Mouse (Mus musculus): Measurements from ENCODE around the gene Pml.
"Not testable (repeated sequence)": the region's sequence is repeated elsewhere in the genome, so short reads cannot be mapped to it uniquely, and the experiment has no call there.

The Pml gene

DNA sequence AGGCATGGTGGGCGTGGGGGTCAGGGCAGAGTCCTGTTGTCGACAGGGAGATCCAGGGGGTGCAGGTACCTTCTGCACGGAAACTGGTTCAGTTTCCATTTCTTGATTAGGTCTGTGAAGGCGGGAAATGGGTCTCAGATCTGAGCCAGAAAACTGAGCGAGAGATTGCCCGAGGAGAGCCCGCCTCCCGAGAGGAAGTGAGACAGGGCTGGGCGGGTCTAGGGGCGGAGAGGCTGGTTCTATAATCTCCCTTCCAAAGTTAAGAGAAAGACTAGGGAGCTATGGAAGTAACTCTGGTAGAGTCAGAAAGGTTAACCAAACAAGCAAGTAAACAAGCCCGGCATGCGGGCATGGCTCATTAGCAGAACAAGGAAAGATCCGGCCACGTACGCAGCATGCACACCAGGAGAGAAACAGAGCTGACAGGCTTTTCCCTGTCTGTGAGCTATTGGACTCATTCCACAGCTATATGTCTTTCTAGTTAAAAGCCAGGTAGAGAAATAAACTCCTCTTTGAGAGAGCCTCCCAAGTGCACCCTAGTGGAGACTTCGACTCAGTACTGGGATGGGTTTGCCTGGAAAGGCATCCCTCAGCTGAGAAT lies at the start of gene Pml:
Pml (minus strand) TSS at position 195 of the 601 bp plus-strand sequence.
- peak; percentile 88 for DNase-seq

DNA sequence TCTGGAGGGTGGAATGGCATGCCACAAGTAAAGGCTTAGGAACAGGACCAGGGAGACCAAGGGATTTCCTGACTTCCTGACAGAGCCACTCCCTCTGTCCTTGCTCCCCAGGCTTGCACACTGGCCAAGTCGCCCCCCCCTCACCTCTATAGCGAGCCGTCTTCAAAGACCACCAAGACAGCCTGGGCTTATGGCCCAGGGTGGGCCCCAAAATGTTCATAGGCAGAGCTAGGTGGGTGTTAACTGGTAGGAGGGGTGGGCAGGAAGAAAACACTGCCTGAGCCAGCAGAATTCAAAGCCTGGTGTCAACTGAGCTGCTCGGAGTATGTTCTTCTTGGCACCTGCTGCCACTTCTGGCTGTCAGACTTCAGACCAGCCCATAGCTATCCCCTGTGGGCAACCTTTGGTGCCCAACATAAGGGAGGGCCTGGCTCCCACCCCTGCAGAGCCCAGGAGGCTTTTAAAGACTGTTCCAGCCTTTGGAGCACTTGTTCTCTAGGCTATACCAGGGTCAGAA lies 48.4 kb upstream of the Pml start:
- DNase-seq: no peak

DNA sequence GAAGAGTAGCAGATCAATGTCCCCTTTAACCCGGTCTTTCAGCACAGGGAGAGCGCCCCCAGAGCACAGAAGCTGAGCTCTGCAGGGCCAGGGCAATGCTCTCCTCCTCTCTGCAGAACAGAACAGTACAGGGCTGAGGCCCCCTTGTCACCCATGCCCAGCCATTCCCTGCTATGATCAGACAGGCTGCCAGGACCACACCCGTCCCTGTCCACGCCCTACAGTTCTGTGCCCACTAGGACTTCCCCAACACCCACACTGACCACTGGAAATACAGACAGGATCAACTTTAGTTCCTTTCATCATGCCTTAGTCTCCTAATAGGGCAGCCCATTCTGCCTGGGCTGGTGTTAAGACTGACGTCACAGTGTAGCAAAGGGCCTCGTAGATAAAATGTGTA lies 47.5 kb upstream of the Pml start:
- DNase-seq: no peak

DNA sequence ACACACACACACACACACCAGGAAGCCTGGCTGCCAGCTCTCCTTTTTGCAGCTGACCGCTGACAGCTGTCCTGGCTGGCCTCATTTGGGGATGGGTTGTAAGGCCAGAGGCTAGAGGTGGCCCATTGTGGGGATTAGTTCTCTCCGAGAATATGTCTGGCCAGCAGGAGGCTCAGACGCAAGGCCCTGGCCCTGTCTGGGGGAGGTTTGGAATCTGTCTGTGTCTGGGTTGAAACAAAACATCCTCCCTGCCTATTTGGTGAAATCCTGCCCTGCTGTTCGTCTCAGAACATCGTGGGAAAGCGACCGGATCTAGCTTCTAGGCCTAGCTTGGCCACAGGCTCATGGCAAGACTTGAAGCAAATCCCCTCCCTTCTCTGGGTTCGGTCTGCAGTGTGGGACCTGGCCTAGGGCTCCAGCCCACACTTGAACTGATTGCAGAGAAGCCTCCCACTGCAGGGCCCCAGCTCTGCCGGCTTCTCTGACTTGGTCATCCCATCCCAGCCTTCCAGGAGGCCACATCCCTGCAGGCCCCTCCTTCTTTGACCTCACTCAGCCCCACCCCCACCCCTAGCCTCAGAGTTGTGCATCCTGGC lies 46.3 kb upstream of the Pml start:
- peak; percentile 84 for DNase-seq

DNA sequence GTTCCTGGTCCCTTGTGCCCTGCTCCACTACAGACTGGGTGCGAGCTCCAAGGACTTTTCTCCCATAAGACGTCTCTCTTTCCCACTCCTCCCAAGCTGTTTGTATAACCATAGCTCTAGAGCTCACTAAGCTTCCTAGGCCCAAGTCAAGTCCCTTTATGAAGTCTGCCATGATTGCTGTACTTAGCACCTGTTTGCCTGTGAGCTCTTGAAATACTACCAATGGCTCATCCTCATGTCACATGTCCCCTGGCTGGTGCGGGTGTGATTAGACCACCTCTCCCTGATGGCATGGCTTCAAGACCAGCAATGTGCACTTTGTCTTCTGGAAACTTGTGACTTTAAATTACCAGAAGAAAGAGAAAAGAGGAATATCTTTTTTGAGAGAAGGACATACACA lies 45.8 kb upstream of the Pml start:
- no peak for DNase-seq

DNA sequence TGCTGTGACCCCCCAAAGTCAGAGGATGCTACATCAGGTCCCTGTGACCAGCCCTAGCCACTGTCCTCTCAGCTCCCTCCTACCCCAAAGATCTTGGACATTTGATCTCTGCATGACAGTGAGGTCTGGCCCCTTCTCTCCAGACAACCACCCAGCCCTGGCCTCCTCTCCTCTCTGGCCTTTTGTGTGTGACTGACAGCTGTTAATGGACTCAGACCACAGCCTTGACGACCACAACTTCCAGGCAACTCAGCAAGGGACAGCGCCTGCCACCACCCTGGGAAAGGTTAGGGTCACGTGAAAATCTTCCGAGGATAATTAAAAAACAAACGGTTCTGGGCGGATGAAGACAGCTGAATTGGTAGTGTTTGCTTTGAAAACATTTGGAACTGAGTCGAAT lies 44.9 kb upstream of the Pml start:
- no peak for DNase-seq

DNA sequence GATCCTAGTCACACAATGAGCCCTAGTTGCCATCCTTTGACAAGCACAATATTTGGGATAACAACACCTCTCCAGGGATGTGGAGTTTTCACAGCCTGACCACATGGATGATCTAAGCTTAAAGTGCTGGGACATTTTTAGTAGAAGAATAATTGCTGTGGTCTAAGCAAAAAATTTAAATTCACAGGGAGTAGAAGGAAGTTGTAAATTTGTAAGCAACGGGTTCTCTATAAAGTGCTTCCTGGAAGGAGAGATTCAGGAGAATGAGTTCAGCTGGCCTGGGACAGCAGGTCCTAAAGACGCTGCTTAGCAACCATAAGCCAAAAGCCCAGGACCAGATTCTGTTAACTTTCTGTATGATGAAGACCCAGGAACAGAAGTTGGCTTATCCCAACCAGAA lies 40.3 kb upstream of the Pml start:
- peak; percentile 32 for DNase-seq

DNA sequence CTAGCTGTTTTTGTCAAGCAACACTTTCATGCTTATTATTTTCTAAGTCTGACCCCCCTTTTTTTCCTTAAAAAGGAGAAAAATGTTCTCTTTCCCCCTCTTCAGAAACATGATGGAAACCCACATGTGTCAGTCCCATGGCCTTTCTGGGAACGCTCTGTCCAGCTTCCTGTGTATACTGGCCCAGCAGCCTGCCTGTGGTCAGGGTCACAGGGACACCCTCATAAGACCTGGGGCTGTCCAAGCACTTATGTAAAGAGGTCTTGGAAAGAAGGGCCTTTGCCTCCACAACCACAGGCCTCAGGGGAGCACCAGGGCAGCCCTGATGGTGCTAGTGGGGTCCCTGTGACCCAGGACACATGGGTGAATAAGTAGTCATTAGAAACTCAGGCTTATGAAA lies 39.5 kb upstream of the Pml start:
- DNase-seq: peak; percentile 64

DNA sequence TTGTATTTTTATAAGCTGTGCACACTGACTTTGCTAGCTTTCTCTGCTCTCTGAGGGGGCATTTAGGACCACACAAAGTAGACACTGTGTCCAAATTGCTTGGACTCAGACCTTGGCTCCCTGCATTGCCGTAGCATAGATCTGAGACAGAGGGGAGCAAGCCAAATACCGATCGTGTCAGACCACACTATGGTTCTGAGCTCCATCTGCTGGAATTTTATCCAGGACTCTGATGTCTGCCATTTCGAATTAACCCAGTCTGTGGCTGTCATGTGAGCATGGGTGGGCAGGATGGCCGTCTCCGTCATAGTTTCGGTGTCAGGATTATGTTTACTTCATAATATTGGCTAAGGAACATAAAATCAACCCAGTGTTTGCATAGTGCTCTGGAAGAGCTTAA lies 33.8 kb upstream of the Pml start:
- DNase-seq: no peak

DNA sequence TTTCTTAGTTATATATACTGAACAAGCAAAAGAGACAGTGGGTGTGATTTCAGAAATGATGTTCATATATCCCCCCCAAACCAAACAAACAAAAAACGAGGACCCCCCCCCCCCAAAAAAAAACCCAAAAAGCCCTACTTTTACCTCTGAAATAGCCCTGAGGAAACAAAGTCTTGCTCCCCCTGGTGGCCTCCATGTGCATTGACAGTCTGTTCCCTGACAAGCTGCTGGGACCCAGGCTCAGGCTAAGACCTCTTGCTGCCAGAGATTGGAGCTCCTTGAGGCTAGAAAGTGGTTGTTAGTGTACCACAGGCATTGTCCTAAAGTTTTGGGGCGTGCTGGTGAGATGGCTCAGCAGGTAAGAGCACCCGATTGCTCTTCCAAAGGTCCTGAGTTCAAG lies 32.0 kb upstream of the Pml start:
- peak; percentile 59 for DNase-seq

DNA sequence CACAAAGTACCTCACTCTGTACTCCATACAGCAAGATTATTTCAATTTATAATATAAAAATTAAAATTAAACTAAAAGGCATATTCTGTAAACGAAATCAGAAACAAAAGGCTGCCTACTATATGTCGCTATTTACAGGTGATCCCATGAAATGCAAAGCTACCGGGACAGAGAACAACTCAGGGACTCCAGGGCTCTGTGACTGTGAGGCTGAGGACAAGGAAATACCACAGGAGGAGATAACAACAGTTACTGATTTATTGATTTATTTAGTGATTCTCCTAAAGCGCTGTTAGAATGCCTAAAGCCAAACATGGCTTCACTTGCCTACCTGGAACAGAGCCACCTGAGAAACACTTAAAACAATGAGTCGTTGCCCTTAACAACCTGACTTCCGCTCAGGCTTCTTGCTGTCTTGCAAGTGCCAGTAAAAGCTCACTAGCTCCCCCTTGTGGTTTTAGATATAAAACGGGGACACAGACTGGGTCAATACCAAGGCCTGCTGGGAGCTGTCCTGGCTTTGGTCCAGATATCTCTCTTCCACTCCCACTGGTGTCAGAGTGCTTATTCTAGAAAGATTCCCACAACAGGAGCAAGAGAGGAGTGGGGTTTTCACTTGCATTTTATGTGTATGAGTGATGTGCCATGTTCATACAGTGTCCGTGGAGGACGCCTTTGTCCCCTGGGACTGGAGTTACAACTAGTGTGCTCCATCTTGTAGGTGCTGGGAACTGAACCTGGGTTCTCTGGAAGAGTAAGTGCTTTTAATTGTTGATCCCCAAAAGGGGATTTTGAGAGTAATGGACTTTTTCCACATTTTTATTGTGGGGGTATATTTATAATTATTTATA lies 30.9 kb upstream of the Pml start:
- DNase-seq: peak; percentile 78

DNA sequence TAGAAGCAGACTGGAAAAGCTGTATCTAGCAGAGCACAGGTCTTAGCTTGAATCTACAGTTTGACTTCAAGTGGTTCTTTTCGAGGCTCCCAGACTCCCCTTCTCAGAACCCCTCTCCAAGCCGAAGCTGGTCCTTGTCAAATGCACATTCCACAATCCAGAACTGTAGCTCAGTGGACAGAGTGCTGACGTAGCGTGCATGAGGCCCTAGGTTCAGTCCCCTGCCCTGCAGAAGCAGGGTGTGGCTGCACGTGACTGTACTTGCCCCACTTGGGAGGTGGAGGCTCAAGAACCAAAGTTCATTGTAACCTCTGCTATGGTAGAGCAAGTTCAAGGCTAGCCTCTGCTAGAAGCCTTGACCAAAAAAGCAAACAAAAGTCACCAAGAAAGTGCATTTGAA lies 30.2 kb upstream of the Pml start:
- no peak for DNase-seq

DNA sequence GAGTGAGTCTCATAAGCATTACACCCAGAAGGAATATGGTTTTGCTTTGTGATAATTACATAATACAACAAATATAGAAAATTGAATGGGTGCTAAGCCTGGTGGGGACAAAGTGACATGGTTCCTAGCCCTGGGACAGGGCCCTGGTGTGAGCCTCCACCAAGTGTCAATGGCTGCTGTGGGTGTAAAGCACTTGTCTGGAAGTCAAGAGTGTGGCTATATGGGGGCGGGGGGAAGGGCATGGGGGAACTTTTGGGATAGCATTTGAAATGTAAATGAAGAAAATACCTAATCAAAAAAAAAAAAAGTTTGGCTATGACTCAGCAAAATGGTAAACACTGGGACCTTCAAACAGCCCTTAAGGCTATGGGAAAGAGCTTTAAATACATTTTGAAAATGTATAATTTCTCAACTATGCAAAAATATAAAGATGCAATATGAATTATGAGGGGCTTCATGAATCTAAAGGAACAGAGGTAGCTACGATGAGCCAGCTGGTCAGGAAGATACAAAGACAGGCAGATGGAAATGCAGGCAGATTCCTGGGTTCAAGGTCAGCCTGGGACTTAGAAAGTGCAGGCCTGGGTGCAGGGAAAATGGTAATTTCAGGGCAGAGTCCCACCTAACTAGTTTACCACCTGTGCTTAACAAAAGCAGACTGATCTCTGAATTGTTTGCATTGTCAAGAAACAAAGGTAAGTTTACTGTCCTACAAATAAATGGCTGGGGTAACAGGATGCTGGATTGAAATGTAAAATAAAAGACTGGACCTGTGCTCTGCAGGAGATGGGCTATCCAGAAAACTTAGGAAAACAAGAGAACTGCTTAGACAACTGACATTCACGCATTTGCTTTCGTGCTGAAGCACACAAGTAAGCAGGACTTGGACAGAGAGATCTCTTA lies 29.5 kb upstream of the Pml start:
- DNase-seq: no peak

DNA sequence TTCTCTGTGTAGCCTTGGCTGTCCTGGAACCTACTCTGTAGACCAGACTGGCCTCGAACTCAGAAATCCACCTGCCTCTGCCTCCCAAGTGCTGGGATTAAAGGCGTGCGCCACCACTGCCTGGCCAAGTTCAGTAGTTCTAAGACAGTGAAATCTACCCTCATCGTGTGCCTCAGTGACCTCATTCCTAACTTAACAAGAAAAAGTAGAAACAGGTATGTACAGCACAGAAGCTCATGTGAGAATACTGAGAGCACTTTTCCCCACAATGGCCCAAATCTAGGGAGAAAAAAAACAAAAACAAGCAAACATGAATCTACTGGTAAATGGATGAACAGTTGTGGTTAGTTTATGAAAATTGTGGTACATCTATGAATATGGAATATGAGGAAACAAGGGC lies 28.7 kb upstream of the Pml start:
- DNase-seq: no peak

DNA sequence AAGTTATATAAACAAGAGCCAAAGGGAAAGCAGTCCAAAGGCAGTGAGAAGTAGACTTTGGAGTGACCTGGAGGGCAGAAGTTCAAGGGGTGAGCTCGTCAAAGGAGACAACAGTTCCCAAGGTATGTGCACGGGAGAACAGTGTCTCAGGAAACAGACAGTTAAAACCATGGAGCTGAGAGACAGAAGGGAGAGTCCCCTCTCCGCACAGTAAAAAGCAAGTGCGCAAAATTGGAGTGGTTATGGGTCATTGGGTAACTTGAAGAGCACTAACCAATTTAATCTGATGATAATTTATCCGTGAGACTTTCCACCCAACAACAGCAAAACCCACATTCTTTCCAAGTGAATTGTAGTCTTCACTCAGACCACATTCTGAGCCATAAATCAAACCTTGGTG lies 26.8 kb upstream of the Pml start:
- DNase-seq: no peak

DNA sequence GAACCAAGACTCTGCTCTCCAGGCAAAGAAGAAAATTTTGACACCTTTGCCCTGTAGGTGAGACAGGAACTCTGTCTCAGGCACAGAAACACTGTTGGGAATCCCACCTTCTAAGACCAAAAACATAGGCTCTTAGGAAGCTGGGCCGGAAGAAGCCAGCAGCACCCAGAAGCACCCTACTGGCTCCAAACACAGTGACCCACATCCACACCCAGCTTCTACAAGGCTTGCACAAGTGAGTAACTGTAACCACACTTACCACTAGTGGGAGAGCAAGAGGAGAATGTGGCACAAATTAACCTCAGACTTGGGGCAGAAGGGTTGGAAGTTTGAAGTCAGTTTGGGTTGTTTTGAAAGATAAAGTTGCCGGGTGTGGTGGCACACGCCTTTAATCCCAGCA lies 26.2 kb upstream of the Pml start:
- DNase-seq: no peak

DNA sequence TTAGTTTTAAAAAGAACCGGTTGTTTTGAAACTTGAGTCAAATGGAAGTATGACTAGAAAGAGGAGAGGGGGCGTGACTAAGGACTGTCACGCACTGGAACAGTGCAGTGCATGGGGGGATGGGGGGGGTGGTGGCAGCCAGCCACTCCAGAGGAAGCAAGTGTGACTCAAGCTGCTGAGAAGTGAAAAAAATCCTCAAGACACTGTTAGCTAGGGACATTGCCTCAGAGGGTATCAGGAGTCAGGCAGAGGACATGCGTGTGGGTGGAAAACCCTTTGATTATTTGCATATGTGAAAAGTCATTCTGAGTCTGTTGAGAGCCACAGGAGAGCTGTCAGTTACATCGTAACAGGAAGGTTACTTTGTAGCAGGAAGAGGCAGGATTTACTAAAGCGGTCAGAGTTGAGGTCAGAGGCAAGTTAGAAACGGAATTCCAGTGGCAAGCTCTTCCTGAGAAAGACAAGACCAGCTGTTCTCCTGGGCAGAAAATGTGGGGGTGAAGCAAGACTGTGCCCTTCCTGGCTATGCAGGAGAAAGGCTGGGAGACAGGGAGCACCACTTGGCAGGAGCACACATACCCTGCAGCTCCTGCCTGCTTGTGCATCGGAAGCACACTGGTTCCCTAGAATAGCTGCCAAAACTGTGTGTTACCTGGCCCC lies 25.7 kb upstream of the Pml start:
- peak; percentile 76 for DNase-seq

DNA sequence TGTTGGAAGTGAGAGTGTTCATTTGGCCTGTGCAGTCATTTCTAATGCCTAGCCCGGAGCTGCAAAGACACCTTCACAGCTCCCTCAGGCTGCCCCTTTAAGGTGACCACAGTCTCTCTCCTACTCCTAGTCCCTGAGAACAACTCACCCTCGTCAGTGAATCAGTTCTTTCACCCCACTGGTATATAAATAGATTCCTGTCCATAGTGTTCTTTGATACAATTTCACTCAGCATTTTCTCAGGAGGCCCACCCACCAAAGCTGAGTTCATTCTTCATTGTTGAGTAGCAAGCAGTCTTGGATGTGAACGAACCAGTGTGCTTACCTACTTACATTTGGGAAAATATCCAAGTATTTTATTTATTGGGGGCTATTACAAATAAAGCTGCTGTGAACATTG lies 25.0 kb upstream of the Pml start:
- DNase-seq: no peak

DNA sequence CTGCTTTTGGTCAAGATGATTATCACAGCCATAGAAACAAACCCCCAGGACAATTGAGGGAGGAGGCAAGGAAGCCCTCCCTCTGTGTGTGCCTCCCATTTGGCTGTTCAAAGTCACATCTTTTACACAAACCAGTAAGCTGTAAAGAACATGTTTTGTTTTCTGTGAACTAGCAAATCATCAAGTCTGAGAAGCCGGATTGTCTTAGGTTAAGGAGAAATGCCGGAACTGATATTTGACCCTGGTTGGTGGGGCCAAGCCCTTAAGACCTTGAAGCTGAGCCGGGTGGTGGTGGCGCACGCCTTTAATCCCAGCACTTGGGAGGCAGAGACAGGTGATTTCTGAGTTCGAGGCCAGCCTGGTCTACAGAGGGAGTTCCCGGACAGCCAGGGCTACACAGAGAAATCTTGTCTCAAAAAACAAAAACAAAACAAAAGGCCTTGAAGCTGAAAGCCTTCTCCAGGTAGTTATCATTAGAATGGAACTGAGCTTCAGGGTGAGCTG lies 24.6 kb upstream of the Pml start:
- no peak for DNase-seq

DNA sequence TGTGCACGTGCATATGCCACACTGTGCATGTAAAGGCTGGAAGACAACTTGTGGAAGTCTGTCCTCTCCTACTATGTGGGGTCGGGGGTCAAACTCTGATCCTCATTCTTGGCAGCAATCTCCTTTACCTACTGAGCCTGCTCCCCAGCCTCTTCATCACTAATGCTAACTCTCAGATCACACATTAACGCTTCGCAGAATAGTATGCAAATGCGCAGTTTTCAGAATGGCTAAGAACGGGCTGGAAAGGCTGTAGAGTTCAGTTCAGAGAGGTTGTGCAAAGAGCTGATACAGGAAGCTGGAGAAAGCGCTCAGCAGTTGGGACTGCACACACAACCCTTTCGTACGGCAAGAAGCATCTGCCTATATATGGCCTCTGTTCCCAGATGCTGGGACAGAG lies 23.3 kb upstream of the Pml start:
- no peak for DNase-seq

DNA sequence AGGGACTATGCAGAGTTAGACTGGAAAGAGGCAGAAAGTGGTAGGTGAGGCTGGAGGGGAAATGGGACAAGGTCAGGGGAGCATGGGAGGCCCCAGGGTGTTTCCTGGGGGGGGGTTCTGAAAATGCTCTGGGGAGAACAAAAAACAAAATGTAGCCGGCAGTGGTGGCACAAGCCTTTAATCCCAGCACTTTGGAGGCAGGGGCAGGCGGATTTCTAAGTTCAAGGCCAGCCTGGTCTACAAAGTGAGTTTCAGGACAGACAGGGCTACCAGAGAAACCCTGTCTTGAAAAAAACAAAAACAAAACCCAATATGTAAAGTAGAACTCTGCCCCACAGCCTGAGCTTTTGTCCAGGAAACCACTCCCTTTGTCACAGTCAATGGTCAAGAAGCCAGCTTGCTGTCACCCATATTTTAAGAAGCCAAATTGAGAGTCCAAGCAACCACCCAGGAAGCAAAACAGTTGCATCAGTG lies 22.5 kb upstream of the Pml start:
- DNase-seq: no peak

DNA sequence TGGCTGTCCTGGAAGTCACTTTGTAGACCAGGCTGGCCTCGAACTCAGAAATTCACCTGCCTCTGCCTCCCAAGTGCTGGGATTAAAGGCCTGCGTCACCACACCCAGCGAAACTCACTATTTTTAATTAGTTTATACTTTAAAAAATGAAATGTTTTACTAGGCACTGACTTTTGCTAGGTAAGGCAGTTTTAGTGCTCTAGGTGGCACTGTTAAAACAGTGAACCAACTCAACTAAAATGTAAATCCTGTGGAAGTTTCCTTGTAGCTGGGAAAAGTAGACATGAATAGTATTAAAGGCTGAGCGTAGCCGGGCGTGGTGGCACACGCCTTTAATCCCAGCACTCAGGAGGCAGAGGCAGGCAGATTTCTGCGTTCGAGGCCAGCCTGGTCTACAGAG lies 22.0 kb upstream of the Pml start:
- DNase-seq: not testable (repeated sequence)

All from kidney, postnatal 10 days (tissue).